Mouse (Mus musculus) neural tube, embryonic 12.5 days (tissue): ENCODE measurements around the gene Fcgr1. TPM values are rescaled to one million over a fixed set of nuclear protein-coding genes. Genes with fewer than 3 reads are reported as not detected.
"Not testable (repeated sequence)": the region's sequence is repeated elsewhere in the genome, so short reads cannot be mapped to it uniquely, and the experiment has no call there.

Experiments
- ATAC-seq: fragments of 200-750 bp; cut with Nextera tagmentation; 2 replicates; pipeline ENCODE4 v1.8.0; 2017; ENCODE audit warnings: low read depth, mild to moderate bottlenecking, moderate TSS enrichment, moderate library complexity; ENCODE audit not compliant: low FRiP score
- H3K27ac ChIP-seq: fragments of 300-500 bp; sonication (generic); 2 replicates; pipeline ENCODE4 v1.5.1; 2016
- H3K27me3 ChIP-seq: fragments of 300-500 bp; sonication (generic); replicated peaks from 2 replicates; pipeline ENCODE4 v1.6.1; 2016; ENCODE audit warnings: mild to moderate bottlenecking
- H3K36me3 ChIP-seq: fragments of 300-500 bp; sonication (generic); 2 replicates; pipeline ENCODE4 v1.6.1; 2016; ENCODE audit warnings: mild to moderate bottlenecking
- H3K4me1 ChIP-seq: fragments of 300-500 bp; sonication (generic); 2 replicates; pipeline ENCODE4 v1.6.1; 2016
- H3K4me2 ChIP-seq: fragments of 300-500 bp; sonication (generic); replicated peaks from 2 replicates; pipeline ENCODE4 v1.6.1; 2016; ENCODE audit warnings: mild to moderate bottlenecking
- H3K4me3 ChIP-seq: fragments of 300-500 bp; sonication (generic); 2 replicates; pipeline ENCODE4 v1.5.1; 2016
- H3K9ac ChIP-seq: fragments of 300-500 bp; sonication (generic); 2 replicates; pipeline ENCODE4 v1.6.1; 2016; ENCODE audit warnings: mild to moderate bottlenecking
- H3K9me3 ChIP-seq: fragments of 300-500 bp; sonication (generic); 2 replicates; pipeline ENCODE4 v1.6.1; 2016; ENCODE audit warnings: mild to moderate bottlenecking
- WGBS: fragments of 180-500 bp; shearing (Covaris S2); methylation state at CpG from one replicate; pipeline ENCODE4 v1.1.7; 2016; 5-methylcytosine and 5-hydroxymethylcytosine counted together
- polyA plus RNA-seq: library from polyadenylated mRNA; unstranded; fragments of >200 nt; fragmentation: Nextera tagmentation; extraction: Ambion mirVana; gene quantifications from 2 replicates; pipeline ENCODE4 v1.2.1, GENCODE M21; 2016

Gene Fcgr1
- polyA plus RNA-seq, 1 experiment from 2014 or later = 1.4 TPM

DNA sequence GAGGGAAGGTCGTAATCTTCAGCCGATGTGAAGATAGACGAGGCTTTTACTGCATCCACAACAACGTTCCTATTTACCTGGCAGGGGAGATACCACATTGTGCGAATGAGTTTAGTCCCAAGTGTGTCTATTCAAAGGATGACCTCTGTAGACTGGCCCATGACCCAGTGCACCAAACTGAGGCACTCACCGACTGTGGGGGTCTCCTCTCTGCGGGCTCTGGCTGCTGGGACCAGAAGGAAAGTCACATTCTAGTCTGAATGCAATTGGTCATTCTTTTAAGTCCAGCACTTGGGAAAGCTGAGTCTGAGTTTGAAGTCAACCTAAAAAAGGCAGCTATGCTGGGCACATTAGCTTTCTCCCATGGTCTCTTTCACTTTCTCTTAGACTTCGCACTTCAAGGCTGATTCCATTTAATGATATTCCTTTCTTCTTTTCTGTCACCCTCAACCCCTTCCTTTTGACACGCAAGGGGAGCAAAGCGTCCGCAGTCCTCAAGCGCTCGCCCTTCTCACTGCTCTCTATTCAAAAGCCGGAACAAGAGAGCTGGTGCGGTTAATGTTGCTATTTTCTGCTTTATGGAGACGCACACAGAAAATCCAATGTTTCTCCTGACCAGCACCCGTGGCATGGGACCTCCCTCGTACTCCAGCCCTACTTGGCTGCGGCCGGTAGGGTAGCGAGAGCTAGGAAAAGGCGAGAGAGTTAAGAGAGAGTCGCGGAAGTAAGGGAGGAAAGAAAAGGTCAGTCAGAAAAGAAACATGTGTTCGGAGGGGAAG, 39.8 kb upstream of the Fcgr1 start:
- Histone ChIP-seq H3K9ac (no peak overlapping the region), H3K27me3 (peaks cover 92% of the 10 kb centered on the region), H3K4me1 (0 out of 2 replicates have a peak, but pooled peaks cover 8% of the 10 kb centered on the region), H3K27ac (no peak overlapping the region), H3K4me3 (0 out of 2 replicates have a peak overlapping the region, but pooled peaks have one; percentile 13), H3K36me3 (no peaks in the 10 kb centered on the region), H3K4me2 (peak overlapping the region; percentile 46), H3K9me3 (no peaks in the 10 kb centered on the region)
- ATAC-seq = no peak
- WGBS = under 1% methylated on average over 25 of the region's 25 CpGs

DNA sequence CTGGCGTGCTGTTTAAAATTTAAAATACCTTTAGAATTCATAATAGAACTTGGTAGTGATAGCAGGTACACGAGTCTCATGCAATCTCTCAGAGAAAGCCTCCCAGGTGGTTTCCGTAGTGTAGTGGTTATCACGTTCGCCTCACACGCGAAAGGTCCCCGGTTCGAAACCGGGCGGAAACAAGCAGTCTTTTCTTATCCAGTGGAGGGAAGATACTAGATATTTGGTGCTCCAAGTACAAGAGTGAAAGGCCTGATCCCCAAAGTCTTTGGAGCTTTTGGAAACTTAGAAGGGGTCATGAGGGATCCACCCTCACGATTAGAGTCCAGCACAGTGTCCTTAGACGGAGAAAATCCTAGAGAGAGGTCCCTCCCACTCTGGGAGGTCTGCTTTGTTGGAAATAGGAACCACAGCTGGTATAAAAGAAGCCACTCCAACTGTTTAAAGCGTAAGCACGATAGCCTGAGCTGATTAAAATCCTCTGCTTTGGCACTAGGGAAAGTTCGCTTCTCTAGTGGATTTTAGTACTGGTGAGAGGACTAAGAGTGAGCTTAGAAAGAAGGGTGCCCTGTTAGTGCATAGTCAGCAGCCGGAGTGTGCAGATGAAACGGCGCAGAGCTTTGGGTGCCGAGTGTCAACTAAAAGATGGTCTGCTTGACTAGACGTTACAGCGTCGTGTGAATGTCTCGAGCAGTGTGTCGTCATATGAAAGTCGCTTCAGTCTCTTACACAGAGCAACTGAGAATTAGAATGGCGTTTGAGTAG, 39.0 kb upstream of the Fcgr1 start:
- Histone ChIP-seq H3K4me3 (no peak overlapping the region), H3K27me3 (peaks cover 87% of the 10 kb centered on the region), H3K9ac (no peak overlapping the region), H3K4me1 (0 out of 2 replicates have a peak, but pooled peaks cover 8% of the 10 kb centered on the region), H3K9me3 (no peaks in the 10 kb centered on the region), H3K27ac (no peak overlapping the region), H3K36me3 (no peaks in the 10 kb centered on the region), H3K4me2 (0 out of 2 replicates have a peak overlapping the region, but pooled peaks have one; percentile 9)
- WGBS = 4% methylated on average over 27 of the region's 27 CpGs
- no peak for ATAC-seq

DNA sequence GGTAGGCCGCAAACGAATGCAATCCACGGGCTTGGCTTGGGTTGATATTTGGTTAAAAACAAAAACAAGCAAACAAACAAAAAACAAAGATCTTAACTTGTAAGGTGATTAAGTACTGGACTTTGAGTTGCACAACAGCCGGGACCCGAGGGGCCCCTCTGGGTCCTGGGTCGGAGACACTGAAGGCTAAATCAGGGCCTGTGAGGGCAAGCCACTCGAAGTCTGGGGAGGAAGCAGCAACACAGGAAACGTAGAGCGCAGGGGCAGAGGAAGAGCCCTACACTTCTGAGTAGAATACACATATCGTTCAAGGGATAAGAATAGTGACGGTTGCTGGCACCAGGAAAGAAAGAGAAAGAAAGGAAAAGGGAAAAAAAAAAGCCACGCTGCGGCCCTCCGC, 38.2 kb upstream of the Fcgr1 start:
- no peak overlapping the region for H3K9ac ChIP-seq
- WGBS = 13% methylated on average over 14 of the region's 14 CpGs

DNA sequence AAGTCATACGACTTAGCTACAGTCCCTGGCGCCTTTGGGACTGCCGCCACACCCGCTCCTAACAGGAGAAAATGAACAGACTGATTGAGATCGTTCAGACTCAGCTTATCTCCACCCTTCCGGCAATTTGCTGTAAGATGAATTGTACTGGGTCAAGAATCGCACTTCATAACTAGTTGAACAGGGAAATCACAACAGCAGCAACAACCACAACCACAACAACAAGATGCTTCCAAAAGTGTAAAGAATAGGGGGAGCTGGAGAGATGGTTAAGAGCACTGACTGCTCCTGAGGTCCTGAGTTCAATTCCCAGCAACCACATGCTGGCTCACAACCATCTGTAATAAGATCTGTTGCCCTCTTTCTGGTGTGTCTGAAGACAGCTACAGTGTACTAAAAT, 37.7 kb upstream of the Fcgr1 start:
- no peak overlapping the region for H3K27ac ChIP-seq
- H3K4me3 ChIP-seq = no peak overlapping the region
- H3K27me3 ChIP-seq = peaks cover 83% of the 10 kb centered on the region
- H3K4me1 ChIP-seq = 0 out of 2 replicates have a peak, but pooled peaks cover 8% of the 10 kb centered on the region
- 74% methylated on average over 7 of the region's 7 CpGs for WGBS
- no peaks in the 10 kb centered on the region for H3K9me3 ChIP-seq
- ATAC-seq = no peak
- H3K4me2 ChIP-seq = no peak overlapping the region
- H3K9ac ChIP-seq = no peak overlapping the region
- H3K36me3 ChIP-seq = no peaks in the 10 kb centered on the region

More for the DNA sequence above, 38.2 kb upstream of the Fcgr1 start:
- Histone ChIP-seq H3K27ac (no peak overlapping the region), H3K36me3 (no peaks in the 10 kb centered on the region), H3K4me3 (no peak overlapping the region), H3K27me3 (peaks cover 85% of the 10 kb centered on the region), H3K9me3 (no peaks in the 10 kb centered on the region), H3K4me1 (0 out of 2 replicates have a peak, but pooled peaks cover 8% of the 10 kb centered on the region), H3K4me2 (0 out of 2 replicates have a peak overlapping the region, but pooled peaks have one; percentile 9)
- ATAC-seq = no peak

DNA sequence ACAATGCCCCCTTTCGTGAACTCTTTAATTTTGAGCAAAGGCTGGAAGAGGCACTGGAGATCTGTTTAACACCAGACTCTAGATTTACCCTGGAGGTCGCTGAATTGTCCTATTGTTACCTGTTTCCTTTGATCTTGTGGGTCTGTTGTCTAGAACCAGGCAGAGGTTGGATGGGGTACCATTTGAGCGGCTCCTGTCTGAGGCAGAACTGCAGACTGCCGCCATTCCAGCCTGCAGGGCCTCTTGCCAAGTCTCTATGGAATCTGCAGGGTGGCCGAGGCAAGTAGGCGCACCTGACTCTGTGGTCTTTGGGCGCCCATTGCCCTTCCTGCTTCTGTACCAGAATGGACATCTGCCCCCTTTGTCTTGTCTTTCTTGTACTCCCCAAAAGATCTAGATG, 36.8 kb upstream of the Fcgr1 start:
- Histone ChIP-seq H3K27me3 (peaks cover 83% of the 10 kb centered on the region), H3K9ac (no peak overlapping the region), H3K4me3 (no peak overlapping the region), H3K4me1 (0 out of 2 replicates have a peak, but pooled peaks cover 8% of the 10 kb centered on the region), H3K36me3 (no peaks in the 10 kb centered on the region), H3K27ac (no peak overlapping the region), H3K9me3 (no peaks in the 10 kb centered on the region), H3K4me2 (no peak overlapping the region)
- WGBS = 77% methylated on average over 7 of the region's 7 CpGs
- no peak for ATAC-seq

DNA sequence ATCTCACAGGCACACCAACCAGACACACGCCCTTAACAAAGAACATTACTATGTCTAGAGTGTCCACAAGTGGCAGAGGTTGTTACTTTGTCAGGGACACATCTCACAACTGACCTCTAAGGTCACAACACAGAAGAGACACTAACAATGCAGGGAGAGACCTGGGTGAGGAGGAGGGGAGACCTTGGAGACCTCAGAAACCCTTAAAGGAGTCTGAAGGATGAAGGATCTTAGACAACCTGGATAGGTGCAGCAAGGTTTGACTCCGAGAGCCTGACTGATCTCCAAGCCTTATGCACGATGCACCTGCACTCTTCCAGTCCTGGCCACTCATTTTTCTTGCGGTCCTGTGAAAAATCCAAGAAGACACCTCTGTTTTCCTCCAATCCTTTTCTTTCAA, 36.4 kb upstream of the Fcgr1 start:
- Histone ChIP-seq H3K4me2 (no peak overlapping the region), H3K9ac (no peak overlapping the region), H3K9me3 (no peaks in the 10 kb centered on the region), H3K27ac (no peak overlapping the region), H3K27me3 (peaks cover 83% of the 10 kb centered on the region), H3K36me3 (no peaks in the 10 kb centered on the region), H3K4me1 (0 out of 2 replicates have a peak, but pooled peaks cover 8% of the 10 kb centered on the region), H3K4me3 (no peak overlapping the region)
- no peak for ATAC-seq
- 88% methylated on average over 4 of the region's 4 CpGs for WGBS

DNA sequence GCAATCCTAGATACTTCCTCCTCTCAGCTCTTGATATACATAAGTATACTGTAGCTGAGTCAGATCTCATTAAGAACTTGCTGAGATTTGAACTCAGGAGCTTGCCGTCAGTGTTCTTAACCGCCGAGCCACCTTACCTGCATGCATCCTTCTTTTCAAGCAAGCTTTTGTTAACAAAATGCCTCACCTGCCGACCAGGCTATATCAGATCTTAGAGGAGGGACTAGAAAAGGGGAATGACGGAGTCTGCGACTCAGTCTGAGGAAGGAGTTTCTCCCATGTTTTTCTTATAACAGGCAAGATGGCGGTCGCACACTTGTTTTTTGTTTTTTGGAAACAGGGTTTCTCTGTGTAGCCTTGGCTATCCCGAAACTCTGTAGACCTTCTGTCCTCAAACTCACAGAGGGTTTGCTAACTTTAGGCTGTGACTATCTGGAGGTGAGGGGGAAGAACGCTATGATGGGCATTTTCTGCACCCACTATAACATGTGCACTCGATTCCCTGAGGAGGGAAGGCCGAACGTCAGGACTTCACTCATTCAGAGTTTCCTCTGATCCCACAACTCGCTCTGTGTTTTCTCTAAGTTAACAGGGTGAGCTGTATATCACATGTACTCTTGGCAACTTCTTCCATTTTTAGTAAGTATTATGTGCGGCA, 35.1 kb upstream of the Fcgr1 start:
- Histone ChIP-seq H3K36me3 (no peaks in the 10 kb centered on the region), H3K9ac (no peak overlapping the region), H3K9me3 (no peaks in the 10 kb centered on the region), H3K27me3 (peaks cover 76% of the 10 kb centered on the region), H3K4me1 (0 out of 2 replicates have a peak, but pooled peaks cover 7% of the 10 kb centered on the region), H3K4me2 (peak overlapping the region; percentile 64; the same call in 1 of the 2 replicates), H3K27ac (no peak overlapping the region), H3K4me3 (no peak overlapping the region)
- no peak for ATAC-seq
- 18% methylated on average over 15 of the region's 15 CpGs for WGBS

DNA sequence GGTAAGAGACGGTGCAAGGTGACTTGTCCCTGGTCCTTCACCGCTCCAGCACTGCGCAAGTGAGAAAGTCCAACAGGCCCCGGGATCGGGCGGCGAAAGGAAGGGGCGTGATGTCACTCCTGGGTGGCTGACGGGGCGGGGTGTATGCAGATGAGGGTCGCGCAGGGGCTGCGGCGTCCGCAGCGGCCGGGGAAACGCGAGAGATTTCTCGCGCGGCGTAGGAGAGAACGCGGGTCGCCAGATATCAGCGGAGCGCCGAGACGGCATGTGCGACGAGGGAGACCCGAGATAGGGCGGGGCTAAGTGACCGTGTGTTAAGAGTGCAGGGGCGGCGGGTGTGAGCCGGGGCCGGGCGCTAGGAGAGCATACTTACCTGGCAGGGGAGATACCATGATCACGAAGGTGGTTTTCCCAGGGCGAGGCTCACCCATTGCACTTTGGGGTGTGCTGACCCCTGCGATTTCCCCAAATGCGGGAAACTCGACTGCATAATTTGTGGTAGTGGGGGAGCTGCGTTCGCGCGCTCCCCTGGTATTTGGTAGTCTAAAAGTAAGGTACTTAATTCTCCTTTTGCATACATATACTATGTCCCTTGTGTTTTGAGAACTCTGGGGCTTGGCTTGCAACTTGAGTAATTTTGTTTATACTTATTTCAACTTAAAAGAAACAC, 34.4 kb upstream of the Fcgr1 start:
- H3K4me1 ChIP-seq, H3K36me3 ChIP-seq, H3K9me3 ChIP-seq, H3K27ac ChIP-seq: not testable (repeated sequence)
- WGBS = under 1% methylated on average over 49 of the region's 49 CpGs
- H3K9ac ChIP-seq = 0 out of 2 replicates have a peak overlapping the region, but pooled peaks have one; percentile 26
- peak overlapping the region; percentile 64 for H3K4me2 ChIP-seq
- H3K4me3 ChIP-seq = peak overlapping the region; percentile 35
- peaks cover 72% of the 10 kb centered on the region for H3K27me3 ChIP-seq
- peak; percentile 83 for ATAC-seq

DNA sequence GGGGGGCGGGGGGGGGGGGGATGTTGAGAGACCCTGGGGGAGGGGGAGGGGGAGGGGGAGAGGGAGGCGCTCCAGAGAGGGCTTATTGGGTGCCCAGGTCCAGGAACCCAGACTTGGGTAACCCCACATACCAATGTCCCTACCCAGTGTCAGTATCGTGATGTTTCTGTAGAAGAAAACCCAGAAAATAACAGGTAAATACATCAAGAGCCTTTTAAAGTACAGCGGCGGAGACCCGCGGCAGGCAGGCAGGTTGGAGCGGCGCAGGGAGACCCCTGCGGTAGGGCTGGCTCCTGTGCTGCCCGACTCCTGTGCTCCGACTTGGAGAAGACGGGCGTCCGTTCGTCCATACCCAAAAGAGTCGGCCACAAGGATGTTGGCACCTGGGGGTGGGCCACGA, 33.9 kb upstream of the Fcgr1 start:
- peak; percentile 49 for ATAC-seq
- H3K4me2 ChIP-seq = peak overlapping the region; percentile 64
- peak overlapping the region; percentile 35 for H3K4me3 ChIP-seq
- WGBS = under 1% methylated on average over 16 of the region's 18 CpGs
- H3K27me3 ChIP-seq = peaks cover 68% of the 10 kb centered on the region
- no peaks in the 10 kb centered on the region for H3K4me1 ChIP-seq
- H3K27ac ChIP-seq = no peak overlapping the region
- no peaks in the 10 kb centered on the region for H3K36me3 ChIP-seq
- H3K9me3 ChIP-seq = no peaks in the 10 kb centered on the region
- H3K9ac ChIP-seq = no peak overlapping the region

DNA sequence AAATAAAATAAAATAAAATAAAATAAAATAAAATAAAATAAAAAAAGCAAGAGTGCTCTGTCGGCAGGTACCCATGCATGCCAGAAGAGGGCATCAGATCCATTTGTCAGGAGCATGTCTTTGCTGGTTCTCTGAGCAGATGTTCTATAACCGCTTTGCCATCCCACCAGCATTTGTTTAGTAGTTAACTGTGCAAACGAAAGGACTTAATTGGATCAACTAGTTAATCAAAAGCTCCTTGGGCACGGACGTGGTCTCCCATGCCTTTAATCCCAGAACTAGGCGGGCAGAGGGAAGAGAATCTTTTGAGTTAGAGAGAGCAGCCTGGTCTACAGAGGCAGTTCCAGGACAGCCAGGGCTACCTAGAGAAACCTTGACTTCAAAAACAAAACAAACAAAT, 33.4 kb upstream of the Fcgr1 start:
- H3K4me3 ChIP-seq = no peak overlapping the region
- H3K36me3 ChIP-seq = no peaks in the 10 kb centered on the region
- H3K4me2 ChIP-seq = peak overlapping the region; percentile 64
- no peaks in the 10 kb centered on the region for H3K9me3 ChIP-seq
- 4% methylated on average over 6 of the region's 6 CpGs for WGBS
- peaks cover 68% of the 10 kb centered on the region for H3K27me3 ChIP-seq
- H3K4me1 ChIP-seq = no peaks in the 10 kb centered on the region
- no peak overlapping the region for H3K9ac ChIP-seq
- peak; percentile 42; the same call in 1 of the 2 replicates for ATAC-seq
- H3K27ac ChIP-seq = no peak overlapping the region

DNA sequence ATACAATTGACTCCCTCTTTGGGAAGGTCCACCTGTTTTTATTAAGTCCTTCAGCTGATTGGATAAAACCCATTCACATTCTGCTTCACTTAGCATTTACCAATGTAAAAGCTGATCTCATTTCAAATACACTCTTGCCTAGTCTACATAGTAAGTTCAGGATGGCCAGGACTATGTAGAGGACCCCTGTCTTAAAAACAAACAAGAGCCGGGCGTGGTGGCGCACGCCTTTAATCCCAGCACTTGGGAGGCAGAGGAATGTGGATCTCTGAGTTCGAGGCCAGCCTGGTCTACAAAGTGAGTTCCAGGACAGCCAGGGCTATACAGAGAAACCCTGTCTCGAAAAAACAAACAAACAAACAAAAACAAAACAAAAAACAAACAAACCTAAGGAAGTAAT, 30.0 kb upstream of the Fcgr1 start:
- WGBS = 74% methylated on average over 6 of the region's 6 CpGs
- not testable (repeated sequence) for H3K4me2 ChIP-seq, H3K9me3 ChIP-seq, H3K9ac ChIP-seq, H3K4me1 ChIP-seq, H3K36me3 ChIP-seq, ATAC-seq, H3K4me3 ChIP-seq, H3K27ac ChIP-seq
- peaks cover 43% of the 10 kb centered on the region for H3K27me3 ChIP-seq
